Mouse (Mus musculus): ENCODE measurements around the gene Grip1. TPM values are rescaled to one million over a fixed set of nuclear protein-coding genes. Genes with fewer than 3 reads are reported as not detected.
A peak's percentile ranks its signal among the peaks of the same experiment; 100 is the strongest.

Grip1 gene
- polyA plus RNA-seq, 1 experiment from 2014 or later: 1.2 TPM

- Histone ChIP-seq H3K36me3 (ENCODE audit: control insufficient read depth, insufficient read depth, low read length) (no peaks in the 10 kb centered on the region), H3K9me3 (ENCODE audit: control insufficient read depth, low read length) (no peaks in the 10 kb centered on the region), H3K27me3 (replicated peaks; ENCODE audit: control insufficient read depth, insufficient read depth, low read length) (no peaks in the 10 kb centered on the region), H3K4me3 (ENCODE audit: low read length) (no peak overlapping the region), H3K4me2 (ENCODE audit: low read depth, low read length) (no peak overlapping the region), H3K27ac (ENCODE audit: low read length) (no peak overlapping the region), H3K9ac (ENCODE audit: low read depth, low read length) (no peak overlapping the region), H3K4me1 (ENCODE audit: control insufficient read depth, insufficient read depth, low read length) (peaks cover 6% of the 10 kb centered on the region; the same call in 1 of the 2 replicates)
- 53% methylated on average over 5 of the region's 5 CpGs for WGBS
- ATAC-seq: no peak
Measured at GRCm38 (mm10) chr10:119816001-119816400, 362.4 kb downstream of the Grip1 start.

- WGBS: 50% methylated on average over 5 of the region's 5 CpGs
- no peaks in the 10 kb centered on the region for H3K27me3 ChIP-seq (replicated peaks; ENCODE audit: control insufficient read depth, insufficient read depth, low read length)
- H3K36me3 ChIP-seq (ENCODE audit: control insufficient read depth, insufficient read depth, low read length): no peaks in the 10 kb centered on the region
- no peaks in the 10 kb centered on the region for H3K9me3 ChIP-seq (ENCODE audit: control insufficient read depth, low read length)
- no peak overlapping the region for H3K4me2 ChIP-seq (ENCODE audit: low read depth, low read length)
- H3K27ac ChIP-seq (ENCODE audit: low read length): no peak overlapping the region
- ATAC-seq: no peak
- no peak overlapping the region for H3K4me3 ChIP-seq (ENCODE audit: low read length)
- no peak overlapping the region for H3K9ac ChIP-seq (ENCODE audit: low read depth, low read length)
- peaks cover 6% of the 10 kb centered on the region; the same call in 1 of the 2 replicates for H3K4me1 ChIP-seq (ENCODE audit: control insufficient read depth, insufficient read depth, low read length)
Measured at GRCm38 (mm10) chr10:119818381-119818780, 364.8 kb downstream of the Grip1 start.

- H3K9me3 ChIP-seq (ENCODE audit: control insufficient read depth, low read length): no peaks in the 10 kb centered on the region
- no peaks in the 10 kb centered on the region for H3K27me3 ChIP-seq (replicated peaks; ENCODE audit: control insufficient read depth, insufficient read depth, low read length)
- H3K4me3 ChIP-seq (ENCODE audit: low read length): peak overlapping the region; percentile 31
- peak overlapping the region; percentile 58 for H3K4me2 ChIP-seq (ENCODE audit: low read depth, low read length)
- 0 out of 2 replicates have a peak overlapping the region, but pooled peaks have one; percentile 21 for H3K9ac ChIP-seq (ENCODE audit: low read depth, low read length)
- ATAC-seq: no peak
- no peak overlapping the region for H3K27ac ChIP-seq (ENCODE audit: low read length)
- peaks cover 6% of the 10 kb centered on the region; the same call in 1 of the 2 replicates for H3K4me1 ChIP-seq (ENCODE audit: control insufficient read depth, insufficient read depth, low read length)
- WGBS: 20% methylated on average over 17 of the region's 17 CpGs
- H3K36me3 ChIP-seq (ENCODE audit: control insufficient read depth, insufficient read depth, low read length): no peaks in the 10 kb centered on the region
Measured at GRCm38 (mm10) chr10:119819102-119819681, 365.6 kb downstream of the Grip1 start.

GRCm38 (mm10) chr10:119819740-119820139, 366.1 kb downstream of the Grip1 start:
- Histone ChIP-seq H3K27ac (ENCODE audit: low read length) (no peak overlapping the region), H3K9me3 (ENCODE audit: control insufficient read depth, low read length) (no peaks in the 10 kb centered on the region), H3K27me3 (replicated peaks; ENCODE audit: control insufficient read depth, insufficient read depth, low read length) (no peaks in the 10 kb centered on the region), H3K4me1 (ENCODE audit: control insufficient read depth, insufficient read depth, low read length) (peaks cover 6% of the 10 kb centered on the region; the same call in 1 of the 2 replicates), H3K4me2 (ENCODE audit: low read depth, low read length) (peak overlapping the region; percentile 58), H3K36me3 (ENCODE audit: control insufficient read depth, insufficient read depth, low read length) (no peaks in the 10 kb centered on the region), H3K9ac (ENCODE audit: low read depth, low read length) (0 out of 2 replicates have a peak overlapping the region, but pooled peaks have one; percentile 21), H3K4me3 (ENCODE audit: low read length) (peak overlapping the region; percentile 31)
- ATAC-seq: no peak
- WGBS: 27% methylated on average over 5 of the region's 5 CpGs

- no peaks in the 10 kb centered on the region for H3K27me3 ChIP-seq (replicated peaks; ENCODE audit: control insufficient read depth, insufficient read depth, low read length)
- 54% methylated on average over 4 of the region's 4 CpGs for WGBS
- no peak overlapping the region for H3K4me3 ChIP-seq (ENCODE audit: low read length)
- no peak overlapping the region for H3K4me2 ChIP-seq (ENCODE audit: low read depth, low read length)
- no peak overlapping the region for H3K27ac ChIP-seq (ENCODE audit: low read length)
- H3K9me3 ChIP-seq (ENCODE audit: control insufficient read depth, low read length): no peaks in the 10 kb centered on the region
- H3K9ac ChIP-seq (ENCODE audit: low read depth, low read length): no peak overlapping the region
- ATAC-seq: no peak
- peaks cover 6% of the 10 kb centered on the region; the same call in 1 of the 2 replicates for H3K4me1 ChIP-seq (ENCODE audit: control insufficient read depth, insufficient read depth, low read length)
- no peaks in the 10 kb centered on the region for H3K36me3 ChIP-seq (ENCODE audit: control insufficient read depth, insufficient read depth, low read length)
Measured at GRCm38 (mm10) chr10:119820428-119820827, 366.8 kb downstream of the Grip1 start.

GRCm38 (mm10) chr10:119823691-119824090, 370.1 kb downstream of the Grip1 start:
- Histone ChIP-seq H3K27ac (ENCODE audit: low read length) (no peak overlapping the region), H3K4me1 (ENCODE audit: control insufficient read depth, insufficient read depth, low read length) (peaks cover 6% of the 10 kb centered on the region; the same call in 1 of the 2 replicates), H3K36me3 (ENCODE audit: control insufficient read depth, insufficient read depth, low read length) (no peaks in the 10 kb centered on the region), H3K4me2 (ENCODE audit: low read depth, low read length) (no peak overlapping the region), H3K9me3 (ENCODE audit: control insufficient read depth, low read length) (no peaks in the 10 kb centered on the region), H3K4me3 (ENCODE audit: low read length) (no peak overlapping the region), H3K9ac (ENCODE audit: low read depth, low read length) (no peak overlapping the region), H3K27me3 (replicated peaks; ENCODE audit: control insufficient read depth, insufficient read depth, low read length) (no peaks in the 10 kb centered on the region)
- 58% methylated on average over 7 of the region's 7 CpGs for WGBS
- ATAC-seq: no peak

GRCm38 (mm10) chr10:119824521-119824920, 370.9 kb downstream of the Grip1 start:
- ATAC-seq: no peak
- H3K9ac ChIP-seq (ENCODE audit: low read depth, low read length): no peak overlapping the region
- H3K36me3 ChIP-seq (ENCODE audit: control insufficient read depth, insufficient read depth, low read length): no peaks in the 10 kb centered on the region
- H3K27ac ChIP-seq (ENCODE audit: low read length): no peak overlapping the region
- H3K9me3 ChIP-seq (ENCODE audit: control insufficient read depth, low read length): no peaks in the 10 kb centered on the region
- no peak overlapping the region for H3K4me3 ChIP-seq (ENCODE audit: low read length)
- H3K27me3 ChIP-seq (replicated peaks; ENCODE audit: control insufficient read depth, insufficient read depth, low read length): no peaks in the 10 kb centered on the region
- H3K4me1 ChIP-seq (ENCODE audit: control insufficient read depth, insufficient read depth, low read length): peaks cover 4% of the 10 kb centered on the region; the same call in 1 of the 2 replicates
- 51% methylated on average over 11 of the region's 11 CpGs for WGBS
- no peak overlapping the region for H3K4me2 ChIP-seq (ENCODE audit: low read depth, low read length)

- no peaks in the 10 kb centered on the region for H3K27me3 ChIP-seq (replicated peaks; ENCODE audit: control insufficient read depth, insufficient read depth, low read length)
- no peak overlapping the region for H3K27ac ChIP-seq (ENCODE audit: low read length)
- no peak overlapping the region for H3K9ac ChIP-seq (ENCODE audit: low read depth, low read length)
- no peak overlapping the region for H3K4me3 ChIP-seq (ENCODE audit: low read length)
- 71% methylated on average over 6 of the region's 6 CpGs for WGBS
- H3K4me1 ChIP-seq (ENCODE audit: control insufficient read depth, insufficient read depth, low read length): no peaks in the 10 kb centered on the region
- H3K9me3 ChIP-seq (ENCODE audit: control insufficient read depth, low read length): no peaks in the 10 kb centered on the region
- H3K4me2 ChIP-seq (ENCODE audit: low read depth, low read length): no peak overlapping the region
- no peak for ATAC-seq
- H3K36me3 ChIP-seq (ENCODE audit: control insufficient read depth, insufficient read depth, low read length): no peaks in the 10 kb centered on the region
Measured at GRCm38 (mm10) chr10:119830388-119830956, 376.8 kb downstream of the Grip1 start.

- Histone ChIP-seq H3K36me3 (ENCODE audit: control insufficient read depth, insufficient read depth, low read length) (no peaks in the 10 kb centered on the region), H3K27ac (ENCODE audit: low read length) (no peak overlapping the region), H3K9ac (ENCODE audit: low read depth, low read length) (no peak overlapping the region), H3K27me3 (replicated peaks; ENCODE audit: control insufficient read depth, insufficient read depth, low read length) (no peaks in the 10 kb centered on the region), H3K4me2 (ENCODE audit: low read depth, low read length) (no peak overlapping the region), H3K4me1 (ENCODE audit: control insufficient read depth, insufficient read depth, low read length) (no peaks in the 10 kb centered on the region), H3K9me3 (ENCODE audit: control insufficient read depth, low read length) (no peaks in the 10 kb centered on the region), H3K4me3 (ENCODE audit: low read length) (no peak overlapping the region)
- WGBS: 78% methylated on average over 1 of the region's 1 CpGs
- ATAC-seq: no peak
Measured at GRCm38 (mm10) chr10:119831086-119831485, 377.5 kb downstream of the Grip1 start.

Measured in intestine, embryonic 16.5 days (tissue).